ENCODE assay signal across 10 mouse cellular contexts in genomic region chr9:24774160-24774969, GRCm38 (mm10). TPM values are rescaled to one million over a fixed set of nuclear protein-coding genes. Genes with fewer than 3 reads are reported as not detected.
DNase-seq lines count a peak whose midpoint lies in the region; ATAC-seq and TF ChIP-seq lines count a peak whose summit lies in the region.
"Had no signal": no experiment of that assay in that cellular context is flagged by ENCODE, and none has a peak within 500 bp of the region (broad histone marks: within the 10 kb centered on the region; RNA-seq: fewer than 3 reads in every experiment).

Gene Tbx20 (minus strand): TSS chr9:24774303.

- no peaks in the 10 kb centered on the region for H3K9me3 ChIP-seq in lung, postnatal 0 days (ENCODE audit: low read length)
- H3K9me3 ChIP-seq in forebrain, embryonic 14.5 days (replicated peaks; ENCODE audit: control insufficient read depth, low read length): no peaks in the 10 kb centered on the region
- no peaks in the 10 kb centered on the region for H3K9me3 ChIP-seq in hindbrain, embryonic 15.5 days
- no peaks in the 10 kb centered on the region for H3K9me3 ChIP-seq in liver, embryonic 16.5 days (replicated peaks; ENCODE audit: control insufficient read depth, low read length)

- ATAC-seq in lung, postnatal 0 days: peak; percentile 83
- peak; percentile 83 for ATAC-seq in forebrain, embryonic 14.5 days
- peak; percentile 78 for ATAC-seq in hindbrain, embryonic 15.5 days (ENCODE audit: low FRiP score, low read depth)
- peak; percentile 85 for ATAC-seq in liver, embryonic 16.5 days (ENCODE audit: low read depth)

- peak within 1 kb of the TSS; percentile 28 for H3K4me2 ChIP-seq in lung, postnatal 0 days (replicated peaks; ENCODE audit: low read depth, low read length)
- peak within 1 kb of the TSS; percentile 41 for H3K4me2 ChIP-seq in forebrain, embryonic 14.5 days (ENCODE audit: low read length)
- peak within 1 kb of the TSS; percentile 41 for H3K4me2 ChIP-seq in hindbrain, embryonic 15.5 days
- 0 out of 2 replicates have a peak within 1 kb of the TSS, but pooled peaks have one; percentile 1 for H3K4me2 ChIP-seq in liver, embryonic 16.5 days (ENCODE audit: low read depth, low read length)

- TF ChIP-seq EP300 in lung, postnatal 0 days (IDR thresholded peaks at IDR 0.05): no peak

- peaks cover 93% of the 10 kb centered on the region for H3K27me3 ChIP-seq in lung, postnatal 0 days (replicated peaks; ENCODE audit: insufficient read depth, low read length)
- peaks cover 93% of the 10 kb centered on the region for H3K27me3 ChIP-seq in forebrain, embryonic 14.5 days (replicated peaks; ENCODE audit: control insufficient read depth, insufficient read depth, low read length)
- H3K27me3 ChIP-seq in hindbrain, embryonic 15.5 days: peaks cover 90% of the 10 kb centered on the region
- H3K27me3 ChIP-seq in liver, embryonic 16.5 days (ENCODE audit: control insufficient read depth, insufficient read depth, low read depth, low read length): peaks cover 95% of the 10 kb centered on the region
- H3K27me3 ChIP-seq: CH12.LX had no signal

- H3K36me3 ChIP-seq in lung, postnatal 0 days (ENCODE audit: insufficient read depth, low read length): no peaks in the 10 kb centered on the region
- H3K36me3 ChIP-seq in forebrain, embryonic 14.5 days (ENCODE audit: control insufficient read depth, insufficient read depth, low read length): no peaks in the 10 kb centered on the region
- H3K36me3 ChIP-seq in hindbrain, embryonic 15.5 days: no peaks in the 10 kb centered on the region
- H3K36me3 ChIP-seq in liver, embryonic 16.5 days (ENCODE audit: control insufficient read depth, insufficient read depth): no peaks in the 10 kb centered on the region

- TF ChIP-seq CTCF in lung, postnatal 0 days (IDR thresholded peaks at IDR 0.05): no peak; the same call in 1 of the 2 replicates

- peak within 1 kb of the TSS; percentile 25 for H3K4me3 ChIP-seq in lung, postnatal 0 days (ENCODE audit: low read depth, low read length)
- peak within 1 kb of the TSS; percentile 26 for H3K4me3 ChIP-seq in forebrain, embryonic 14.5 days (ENCODE audit: low read depth, low read length)
- peak within 1 kb of the TSS; percentile 23 for H3K4me3 ChIP-seq in hindbrain, embryonic 15.5 days
- peak within 1 kb of the TSS; percentile 31 for H3K4me3 ChIP-seq in liver, embryonic 16.5 days (ENCODE audit: low read depth, low read length)

- under 1% methylated on average over 38 of the region's 40 CpGs for WGBS in lung, postnatal 0 days
- WGBS in forebrain, embryonic 14.5 days: under 1% methylated on average over 40 of the region's 40 CpGs
- under 1% methylated on average over 40 of the region's 40 CpGs for WGBS in hindbrain, embryonic 15.5 days
- WGBS in liver, embryonic 16.5 days (ENCODE audit: insufficient replicate concordance): under 1% methylated on average over 40 of the region's 40 CpGs

- H3K9ac ChIP-seq in lung, postnatal 0 days (replicated peaks; ENCODE audit: low read depth): no peak within 1 kb of the TSS
- no peak within 1 kb of the TSS for H3K9ac ChIP-seq in forebrain, embryonic 14.5 days (ENCODE audit: low read length)
- no peak within 1 kb of the TSS for H3K9ac ChIP-seq in hindbrain, embryonic 15.5 days
- H3K9ac ChIP-seq in liver, embryonic 16.5 days (ENCODE audit: low read depth, low read length): no peak within 1 kb of the TSS

- peak; percentile 21 for DNase-seq in lung, postnatal 0 days (ENCODE audit: low spot score)
- DNase-seq in lung, postnatal 36 days: no peak
- DNase-seq in forebrain, embryonic 14.5 days (ENCODE audit: low spot score): peak; percentile 64
- DNase-seq in urinary bladder, postnatal 14 days (ENCODE audit: low spot score): peak; percentile 75
- no peak for DNase-seq in frontal cortex, postnatal 25 days (ENCODE audit: low spot score in 2 of 2)
- DNase-seq in gastrocnemius, postnatal 25 days: no peak

- peaks cover 9% of the 10 kb centered on the region for H3K4me1 ChIP-seq in lung, postnatal 0 days (ENCODE audit: insufficient read depth, low read depth, low read length)
- H3K4me1 ChIP-seq in forebrain, embryonic 14.5 days (ENCODE audit: control insufficient read depth, insufficient read depth, low read length): no peaks in the 10 kb centered on the region; the same call in 1 of the 2 replicates
- peaks cover 23% of the 10 kb centered on the region for H3K4me1 ChIP-seq in hindbrain, embryonic 15.5 days (replicated peaks)
- no peaks in the 10 kb centered on the region for H3K4me1 ChIP-seq in liver, embryonic 16.5 days (ENCODE audit: control insufficient read depth, low read depth, low read length)

- H3K27ac ChIP-seq in lung, postnatal 0 days (ENCODE audit: low read length): no peak within 1 kb of the TSS
- H3K27ac ChIP-seq in forebrain, embryonic 14.5 days (ENCODE audit: low read depth, low read length): no peak within 1 kb of the TSS
- H3K27ac ChIP-seq in hindbrain, embryonic 15.5 days (replicated peaks): no peak within 1 kb of the TSS
- no peak within 1 kb of the TSS for H3K27ac ChIP-seq in liver, embryonic 16.5 days (ENCODE audit: low read length)

RNA-seq across cellular contexts. Expression of gene Tbx20, which starts in this region (rescaled TPM):
- polyA plus RNA-seq in lung, postnatal 0 days (2015; fragmentation: Nextera tagmentation; extraction: Ambion mirVana): 0.69 and 0.88 TPM in 2 replicates
- polyA plus RNA-seq in forebrain, embryonic 14.5 days (2014; fragmentation: Nextera tagmentation; extraction: Ambion mirVana): 0.04 TPM in 1 of 2 replicates, not detected in the other
- 0.61 and 1.0 TPM in 2 replicates for polyA plus RNA-seq in hindbrain, embryonic 15.5 days (2015; fragmentation: Nextera tagmentation; extraction: Ambion mirVana)
- 0.40 and 0.46 TPM in 2 replicates for polyA plus RNA-seq in liver, embryonic 16.5 days (2015; fragmentation: Nextera tagmentation; extraction: Ambion mirVana)
- not detected for total RNA-seq in gastrocnemius, postnatal 25 days (2021)
- total RNA-seq: CH12.LX had no signal
- polyA plus RNA-seq: large intestine, adult 2 months had no signal

Comparison
In these comparisons a context has a peak if more than half of its experiments do, and no peak if none do; other contexts are left out.
1. Peak in DNase-seq, ATAC-seq, H3K4me3 ChIP-seq and H3K4me2 ChIP-seq in lung, postnatal 0 days; RNA of the gene not detected or under 1 TPM.
2. Peak in DNase-seq, ATAC-seq, H3K4me3 ChIP-seq and H3K4me2 ChIP-seq in forebrain, embryonic 14.5 days; RNA of the gene not detected or under 1 TPM.
3. Peak in ATAC-seq, H3K4me3 ChIP-seq and H3K4me2 ChIP-seq in liver, embryonic 16.5 days; RNA of the gene not detected or under 1 TPM.